Mouse (Mus musculus): Measurements from ENCODE around the gene Rasef. TPM values are rescaled to one million over a fixed set of nuclear protein-coding genes. Genes with fewer than 3 reads are reported as not detected.

Gene Rasef
- not detected for total RNA-seq (2018; cell fraction: chromatin; rRNA removed)
- total RNA-seq (2018; cell fraction: cytosol; rRNA removed) = not detected
- total RNA-seq (2018; cell fraction: nucleus; rRNA removed) = not detected
- polyA plus RNA-seq (2018) = not detected in 3 replicates

GRCm38 (mm10) chr4:73790260-73791185 is at the start of gene Rasef:
Rasef (minus strand) TSS chr4:73790994.
- 11% methylated on average over 85 of the region's 87 CpGs for WGBS (ENCODE audit: missing documents)
- Histone ChIP-seq H3K36me3 (ENCODE audit: inconsistent target) (no peaks in the 10 kb centered on the region), H3K27ac (no peak within 1 kb of the TSS), H3K79me2 (ENCODE audit: inconsistent target) (no peaks in the 10 kb centered on the region), H3K4me3 (ENCODE audit: inconsistent target) (no peak within 1 kb of the TSS)

GRCm38 (mm10) chr4:73826587-73826986 is 35.8 kb upstream of the Rasef start:
- WGBS (ENCODE audit: missing documents) = 80% methylated on average over 3 of the region's 3 CpGs
- no peak overlapping the region for H3K27ac ChIP-seq
- no peak overlapping the region for H3K4me3 ChIP-seq (ENCODE audit: inconsistent target)
- H3K36me3 ChIP-seq (ENCODE audit: inconsistent target) = no peaks in the 10 kb centered on the region
- no peaks in the 10 kb centered on the region for H3K79me2 ChIP-seq (ENCODE audit: inconsistent target)

DNA sequence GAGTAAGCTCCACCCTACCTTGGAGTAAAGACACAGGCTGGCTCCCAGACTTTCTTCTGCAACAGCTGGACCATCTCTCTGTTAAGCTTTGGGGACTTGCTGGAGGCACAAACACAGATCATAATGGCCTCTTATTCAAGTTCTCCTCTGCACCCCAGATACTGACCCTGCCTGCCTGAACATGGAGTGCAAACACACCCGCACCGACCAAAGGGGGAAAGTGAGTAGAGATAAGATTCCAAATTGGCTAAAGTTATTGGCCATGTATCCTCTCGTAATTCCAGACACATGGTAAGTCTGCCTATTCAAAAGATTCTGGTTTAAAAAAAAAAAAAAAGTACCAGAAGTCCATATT is 369 bp upstream of the Rasef start:
- Histone ChIP-seq H3K79me2 (ENCODE audit: inconsistent target) (no peaks in the 10 kb centered on the region), H3K27ac (no peak overlapping the region), H3K4me3 (ENCODE audit: inconsistent target) (no peak overlapping the region), H3K36me3 (ENCODE audit: inconsistent target) (no peaks in the 10 kb centered on the region)
- 52% methylated on average over 3 of the region's 3 CpGs for WGBS (ENCODE audit: missing documents)

GRCm38 (mm10) chr4:73789534-73789933 is 1.3 kb downstream of the Rasef start:
- WGBS (ENCODE audit: missing documents) = 66% methylated on average over 4 of the region's 6 CpGs
- Histone ChIP-seq H3K27ac (no peak overlapping the region), H3K4me3 (ENCODE audit: inconsistent target) (no peak overlapping the region), H3K36me3 (ENCODE audit: inconsistent target) (no peaks in the 10 kb centered on the region), H3K79me2 (ENCODE audit: inconsistent target) (no peaks in the 10 kb centered on the region)

DNA sequence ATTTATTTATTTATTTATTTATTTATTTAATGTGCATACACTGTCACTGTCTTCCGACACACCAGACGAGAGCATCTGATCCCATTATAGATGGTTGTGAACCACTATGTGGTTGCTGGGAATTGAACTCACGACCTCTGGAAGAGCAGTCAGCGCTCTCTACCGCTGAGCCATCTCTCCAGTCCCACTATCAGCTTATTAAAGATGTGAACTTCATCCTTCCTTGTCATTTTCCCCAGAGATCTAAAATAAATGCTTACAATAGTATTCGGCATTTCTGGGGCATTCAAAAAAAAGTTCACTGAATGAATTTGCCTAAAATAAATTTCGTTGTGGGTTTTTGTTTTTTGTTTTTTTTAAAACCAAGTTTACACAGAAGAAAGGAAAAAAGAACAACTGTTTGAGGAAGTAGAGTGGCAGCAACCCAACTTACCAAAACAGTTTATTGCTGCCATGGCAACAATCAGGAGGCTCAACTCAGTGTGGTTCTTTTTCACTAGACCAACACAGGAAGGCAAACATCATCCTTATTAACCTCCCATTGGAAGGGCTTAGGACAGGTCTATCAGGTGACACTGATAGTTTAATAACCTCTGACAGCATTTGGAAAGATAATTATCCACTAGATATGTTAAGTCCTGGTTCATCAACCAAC is 2.6 kb downstream of the Rasef start:
- no peak overlapping the region for H3K4me3 ChIP-seq (ENCODE audit: inconsistent target)
- WGBS (ENCODE audit: missing documents) = 68% methylated on average over 7 of the region's 7 CpGs

GRCm38 (mm10) chr4:73784147-73784546 is 6.6 kb downstream of the Rasef start:
- H3K79me2 ChIP-seq (ENCODE audit: inconsistent target) = no peaks in the 10 kb centered on the region
- 60% methylated on average over 1 of the region's 1 CpGs for WGBS (ENCODE audit: missing documents)

More for the DNA sequence above, 2.6 kb downstream of the Rasef start:
- Histone ChIP-seq H3K79me2 (ENCODE audit: inconsistent target) (no peaks in the 10 kb centered on the region), H3K27ac (no peak overlapping the region), H3K36me3 (ENCODE audit: inconsistent target) (no peaks in the 10 kb centered on the region)

DNA sequence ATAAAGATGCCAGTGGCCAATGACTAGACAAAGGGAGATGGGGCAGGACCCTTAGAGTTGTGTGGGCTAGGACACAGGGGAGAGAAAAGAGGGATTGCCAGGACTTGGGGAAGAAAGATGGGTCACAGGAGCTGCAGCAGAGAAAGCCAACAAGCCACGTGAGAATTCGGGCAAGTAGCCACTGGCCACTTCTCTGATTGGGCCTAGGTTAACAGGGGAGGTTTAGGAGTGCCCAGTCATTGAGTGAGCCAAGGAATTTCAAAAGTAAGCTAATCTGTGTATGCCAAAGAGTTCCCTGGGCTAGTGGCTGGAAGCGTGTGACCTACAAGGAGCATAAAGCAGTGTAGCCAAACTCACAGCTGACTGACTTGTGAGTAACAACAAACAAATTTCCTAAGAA is 9.7 kb downstream of the Rasef start:
- WGBS (ENCODE audit: missing documents) = 78% methylated on average over 3 of the region's 3 CpGs
- no peaks in the 10 kb centered on the region for H3K36me3 ChIP-seq (ENCODE audit: inconsistent target)
- H3K4me3 ChIP-seq (ENCODE audit: inconsistent target) = no peak overlapping the region
- no peaks in the 10 kb centered on the region for H3K79me2 ChIP-seq (ENCODE audit: inconsistent target)
- no peak overlapping the region for H3K27ac ChIP-seq

More at GRCm38 (mm10) chr4:73784147-73784546, 6.6 kb downstream of the Rasef start:
- Histone ChIP-seq H3K27ac (no peak overlapping the region), H3K4me3 (ENCODE audit: inconsistent target) (no peak overlapping the region), H3K36me3 (ENCODE audit: inconsistent target) (no peaks in the 10 kb centered on the region)

DNA sequence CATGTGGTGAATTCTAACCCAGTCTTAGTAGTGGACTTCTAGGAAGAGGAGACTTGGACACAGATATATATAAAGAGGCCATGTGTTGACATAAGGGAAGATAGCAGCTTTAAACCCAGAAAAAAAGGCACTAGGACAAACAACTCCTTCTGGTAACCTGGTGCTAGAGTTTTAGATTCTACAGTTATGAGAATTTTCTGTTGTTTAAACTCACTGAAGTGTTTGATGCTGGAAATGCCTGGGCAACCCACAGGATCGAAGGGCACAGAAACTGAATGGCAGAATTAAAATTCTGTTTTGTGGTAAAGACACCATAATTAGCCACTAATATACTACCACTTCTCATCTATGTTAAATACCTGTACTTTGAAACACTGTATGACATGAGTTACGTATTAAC is 15.5 kb downstream of the Rasef start:
- WGBS (ENCODE audit: missing documents) = 100% methylated on average over 1 of the region's 2 CpGs
- H3K79me2 ChIP-seq (ENCODE audit: inconsistent target) = no peaks in the 10 kb centered on the region
- H3K4me3 ChIP-seq (ENCODE audit: inconsistent target) = no peak overlapping the region
- H3K27ac ChIP-seq = no peak overlapping the region
- H3K36me3 ChIP-seq (ENCODE audit: inconsistent target) = no peaks in the 10 kb centered on the region

- Histone ChIP-seq H3K4me3 (ENCODE audit: inconsistent target) (no peak overlapping the region), H3K79me2 (ENCODE audit: inconsistent target) (no peaks in the 10 kb centered on the region), H3K27ac (no peak overlapping the region), H3K36me3 (ENCODE audit: inconsistent target) (no peaks in the 10 kb centered on the region)
- WGBS (ENCODE audit: missing documents) = 71% methylated on average over 5 of the region's 5 CpGs
Observed at GRCm38 (mm10) chr4:73773831-73774810, 16.7 kb downstream of the Rasef start.

DNA sequence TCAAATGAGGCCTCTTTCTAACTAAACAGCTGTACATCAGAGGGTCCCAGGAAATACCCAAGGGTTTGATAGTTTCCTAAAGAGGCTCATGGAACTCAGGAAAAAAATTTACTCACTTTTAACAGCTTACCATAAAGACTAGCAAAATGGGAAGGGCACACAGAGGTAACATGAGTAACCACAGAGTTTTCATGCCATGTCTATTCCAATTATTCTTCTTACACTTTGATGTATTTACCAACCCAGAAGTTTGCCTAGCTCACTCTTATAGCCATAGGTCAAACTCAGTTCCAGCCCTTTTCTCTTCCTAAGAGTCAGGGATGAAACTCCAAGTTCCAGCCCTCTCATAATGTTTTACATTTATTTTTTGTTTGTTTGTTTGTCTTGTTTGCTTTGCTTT is 18.8 kb downstream of the Rasef start:
- no peak overlapping the region for H3K27ac ChIP-seq
- H3K4me3 ChIP-seq (ENCODE audit: inconsistent target) = no peak overlapping the region
- no peaks in the 10 kb centered on the region for H3K79me2 ChIP-seq (ENCODE audit: inconsistent target)
- H3K36me3 ChIP-seq (ENCODE audit: inconsistent target) = no peaks in the 10 kb centered on the region

- Histone ChIP-seq H3K27ac (no peak overlapping the region), H3K4me3 (ENCODE audit: inconsistent target) (no peak overlapping the region), H3K79me2 (ENCODE audit: inconsistent target) (no peaks in the 10 kb centered on the region), H3K36me3 (ENCODE audit: inconsistent target) (no peaks in the 10 kb centered on the region)
Observed at GRCm38 (mm10) chr4:73770592-73770991, 20.2 kb downstream of the Rasef start.

- Histone ChIP-seq H3K79me2 (ENCODE audit: inconsistent target) (no peaks in the 10 kb centered on the region), H3K36me3 (ENCODE audit: inconsistent target) (no peaks in the 10 kb centered on the region), H3K27ac (no peak overlapping the region), H3K4me3 (ENCODE audit: inconsistent target) (no peak overlapping the region)
- 77% methylated on average over 3 of the region's 3 CpGs for WGBS (ENCODE audit: missing documents)
Observed at GRCm38 (mm10) chr4:73768156-73768555, 22.6 kb downstream of the Rasef start.

DNA sequence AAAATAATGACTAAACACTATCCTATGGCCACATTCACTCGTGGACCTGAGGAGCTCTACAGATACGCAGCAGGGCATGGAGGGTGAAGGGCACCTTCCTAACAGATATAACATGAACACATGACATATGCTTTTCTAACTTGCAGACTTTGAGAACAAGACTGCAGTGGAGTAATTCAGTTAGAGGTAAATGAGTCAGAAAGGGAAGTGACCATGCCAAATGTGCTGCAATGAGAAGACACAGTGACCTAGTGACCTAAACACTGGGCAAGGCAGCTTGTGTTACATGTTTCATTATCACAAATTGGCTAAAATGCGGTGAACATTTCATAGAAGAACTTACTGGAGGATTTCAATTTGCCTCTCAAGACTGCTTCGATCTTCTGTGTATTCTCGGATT is 42.6 kb downstream of the Rasef start:
- Histone ChIP-seq H3K36me3 (ENCODE audit: inconsistent target) (no peaks in the 10 kb centered on the region), H3K4me3 (ENCODE audit: inconsistent target) (no peak overlapping the region), H3K79me2 (ENCODE audit: inconsistent target) (no peaks in the 10 kb centered on the region), H3K27ac (no peak overlapping the region)
- WGBS (ENCODE audit: missing documents) = 92% methylated on average over 5 of the region's 5 CpGs

GRCm38 (mm10) chr4:73739439-73739838 is 51.4 kb downstream of the Rasef start:
- WGBS (ENCODE audit: missing documents) = 86% methylated on average over 3 of the region's 3 CpGs
- H3K36me3 ChIP-seq (ENCODE audit: inconsistent target) = no peaks in the 10 kb centered on the region
- H3K27ac ChIP-seq = no peak overlapping the region
- no peak overlapping the region for H3K4me3 ChIP-seq (ENCODE audit: inconsistent target)
- H3K79me2 ChIP-seq (ENCODE audit: inconsistent target) = no peaks in the 10 kb centered on the region
